Mouse (Mus musculus): Measurements from ENCODE around the gene Klhdc1. TPM values are rescaled to one million over a fixed set of nuclear protein-coding genes. Genes with fewer than 3 reads are reported as not detected.

The Klhdc1 gene
- polyA plus RNA-seq, 2 experiments = 4.1 to 9.5 TPM

- 87% methylated on average over 2 of the region's 2 CpGs for WGBS
- no peak overlapping the region for H3K4me2 ChIP-seq (replicated peaks; ENCODE audit: low read depth, low read length, severe bottlenecking)
- peaks cover 44% of the 10 kb centered on the region for H3K36me3 ChIP-seq (ENCODE audit: control insufficient read depth, insufficient read depth, low read length)
- no peak overlapping the region for H3K27ac ChIP-seq (replicated peaks; ENCODE audit: low read depth, low read length)
- H3K4me1 ChIP-seq (ENCODE audit: control insufficient read depth, insufficient read depth, low read length) = no peaks in the 10 kb centered on the region
- no peak for TF ChIP-seq POLR2A (IDR thresholded peaks at IDR 0.05; ENCODE audit: borderline replicate concordance, extremely low read depth, insufficient read depth, insufficient read length)
- H3K27me3 ChIP-seq (ENCODE audit: control insufficient read depth, insufficient read depth, low read length) = no peaks in the 10 kb centered on the region
- H3K9me3 ChIP-seq (ENCODE audit: control insufficient read depth, low read length) = no peaks in the 10 kb centered on the region
- ATAC-seq (ENCODE audit: low FRiP score, low read depth) (no peak), DNase-seq (ENCODE audit: low spot score) (no peak)
- no peak overlapping the region for H3K4me3 ChIP-seq (replicated peaks; ENCODE audit: low read length)
- H3K9ac ChIP-seq (ENCODE audit: low read depth, low read length, severe bottlenecking) = no peak overlapping the region
These were observed 32.5 kb upstream of the Klhdc1 start for GRCm38 (mm10) chr12:69208520-69208919.

- Histone ChIP-seq H3K36me3 (ENCODE audit: control insufficient read depth, insufficient read depth, low read length) (peaks cover 53% of the 10 kb centered on the region), H3K9ac (ENCODE audit: low read depth, low read length, severe bottlenecking) (no peak overlapping the region), H3K9me3 (ENCODE audit: control insufficient read depth, low read length) (no peaks in the 10 kb centered on the region), H3K27ac (replicated peaks; ENCODE audit: low read depth, low read length) (peak overlapping the region; percentile 67), H3K4me3 (replicated peaks; ENCODE audit: low read length) (no peak overlapping the region), H3K4me2 (replicated peaks; ENCODE audit: low read depth, low read length, severe bottlenecking) (no peak overlapping the region), H3K27me3 (ENCODE audit: control insufficient read depth, insufficient read depth, low read length) (no peaks in the 10 kb centered on the region), H3K4me1 (ENCODE audit: control insufficient read depth, insufficient read depth, low read length) (no peaks in the 10 kb centered on the region)
- 84% methylated on average over 18 of the region's 18 CpGs for WGBS
- ATAC-seq (ENCODE audit: low FRiP score, low read depth) = peak; percentile 67
- DNase-seq (ENCODE audit: low spot score) = peak; percentile 34
- TF ChIP-seq POLR2A (IDR thresholded peaks at IDR 0.05; ENCODE audit: borderline replicate concordance, extremely low read depth, insufficient read depth, insufficient read length) = no peak
These were observed 30.7 kb upstream of the Klhdc1 start for GRCm38 (mm10) chr12:69210056-69210979.

- Histone ChIP-seq H3K4me1 (ENCODE audit: control insufficient read depth, insufficient read depth, low read length) (no peaks in the 10 kb centered on the region), H3K9ac (ENCODE audit: low read depth, low read length, severe bottlenecking) (no peak overlapping the region), H3K9me3 (ENCODE audit: control insufficient read depth, low read length) (no peaks in the 10 kb centered on the region), H3K4me3 (replicated peaks; ENCODE audit: low read length) (no peak overlapping the region), H3K27ac (replicated peaks; ENCODE audit: low read depth, low read length) (0 out of 2 replicates have a peak overlapping the region, but pooled peaks have one; percentile 67), H3K27me3 (ENCODE audit: control insufficient read depth, insufficient read depth, low read length) (no peaks in the 10 kb centered on the region), H3K4me2 (replicated peaks; ENCODE audit: low read depth, low read length, severe bottlenecking) (no peak overlapping the region), H3K36me3 (ENCODE audit: control insufficient read depth, insufficient read depth, low read length) (peaks cover 60% of the 10 kb centered on the region)
- no peak for TF ChIP-seq POLR2A (IDR thresholded peaks at IDR 0.05; ENCODE audit: borderline replicate concordance, extremely low read depth, insufficient read depth, insufficient read length)
- ATAC-seq (ENCODE audit: low FRiP score, low read depth) (no peak), DNase-seq (ENCODE audit: low spot score) (no peak)
- 79% methylated on average over 5 of the region's 5 CpGs for WGBS
These were observed 29.9 kb upstream of the Klhdc1 start for GRCm38 (mm10) chr12:69211057-69211456.

- no peaks in the 10 kb centered on the region for H3K4me1 ChIP-seq (ENCODE audit: control insufficient read depth, insufficient read depth, low read length)
- H3K4me3 ChIP-seq (replicated peaks; ENCODE audit: low read length) = no peak overlapping the region
- H3K4me2 ChIP-seq (replicated peaks; ENCODE audit: low read depth, low read length, severe bottlenecking) = no peak overlapping the region
- H3K27me3 ChIP-seq (ENCODE audit: control insufficient read depth, insufficient read depth, low read length) = no peaks in the 10 kb centered on the region
- no peak overlapping the region for H3K9ac ChIP-seq (ENCODE audit: low read depth, low read length, severe bottlenecking)
- H3K27ac ChIP-seq (replicated peaks; ENCODE audit: low read depth, low read length) = no peak overlapping the region
- WGBS = 93% methylated on average over 13 of the region's 13 CpGs
- DNase-seq (ENCODE audit: low spot score) = no peak
- ATAC-seq (ENCODE audit: low FRiP score, low read depth) = no peak
- no peak for TF ChIP-seq POLR2A (IDR thresholded peaks at IDR 0.05; ENCODE audit: borderline replicate concordance, extremely low read depth, insufficient read depth, insufficient read length)
- H3K36me3 ChIP-seq (ENCODE audit: control insufficient read depth, insufficient read depth, low read length) = peaks cover 68% of the 10 kb centered on the region
- H3K9me3 ChIP-seq (ENCODE audit: control insufficient read depth, low read length) = no peaks in the 10 kb centered on the region
These were observed 27.7 kb upstream of the Klhdc1 start for GRCm38 (mm10) chr12:69213186-69213777.

GRCm38 (mm10) chr12:69214393-69214792 is 26.6 kb upstream of the Klhdc1 start:
- H3K36me3 ChIP-seq (ENCODE audit: control insufficient read depth, insufficient read depth, low read length) = peaks cover 70% of the 10 kb centered on the region

More at GRCm38 (mm10) chr12:69214393-69214792, 26.6 kb upstream of the Klhdc1 start:
- TF ChIP-seq POLR2A (IDR thresholded peaks at IDR 0.05; ENCODE audit: borderline replicate concordance, extremely low read depth, insufficient read depth, insufficient read length) = no peak
- no peak overlapping the region for H3K4me2 ChIP-seq (replicated peaks; ENCODE audit: low read depth, low read length, severe bottlenecking)
- no peaks in the 10 kb centered on the region for H3K27me3 ChIP-seq (ENCODE audit: control insufficient read depth, insufficient read depth, low read length)
- H3K4me1 ChIP-seq (ENCODE audit: control insufficient read depth, insufficient read depth, low read length) = no peaks in the 10 kb centered on the region
- no peak overlapping the region for H3K9ac ChIP-seq (ENCODE audit: low read depth, low read length, severe bottlenecking)
- H3K9me3 ChIP-seq (ENCODE audit: control insufficient read depth, low read length) = no peaks in the 10 kb centered on the region
- DNase-seq (ENCODE audit: low spot score) (no peak), ATAC-seq (ENCODE audit: low FRiP score, low read depth) (no peak)
- no peak overlapping the region for H3K4me3 ChIP-seq (replicated peaks; ENCODE audit: low read length)
- 92% methylated on average over 7 of the region's 7 CpGs for WGBS
- H3K27ac ChIP-seq (replicated peaks; ENCODE audit: low read depth, low read length) = no peak overlapping the region

Measured in limb, embryonic 14.5 days (tissue).